Mouse (Mus musculus): ENCODE results near the gene Rcn3. TPM values are rescaled to one million over a fixed set of nuclear protein-coding genes. Genes with fewer than 3 reads are reported as not detected.

The Rcn3 gene
- polyA plus RNA-seq, 1 experiment from 2014 or later = 22.7 TPM

- Histone ChIP-seq H3K36me3 (ENCODE audit: control insufficient read depth, insufficient read depth) (no peaks in the 10 kb centered on the region), H3K4me1 (ENCODE audit: control insufficient read depth, low read depth, low read length) (peaks cover 14% of the 10 kb centered on the region), H3K4me3 (ENCODE audit: low read depth, low read length) (peak overlapping the region; percentile 22), H3K9me3 (replicated peaks; ENCODE audit: control insufficient read depth, low read length) (no peaks in the 10 kb centered on the region), H3K9ac (ENCODE audit: low read depth, low read length) (no peak overlapping the region), H3K27ac (ENCODE audit: low read length) (no peak overlapping the region), H3K4me2 (ENCODE audit: low read depth, low read length) (peak overlapping the region; percentile 44; the same call in 1 of the 2 replicates), H3K27me3 (ENCODE audit: control insufficient read depth, insufficient read depth, low read depth, low read length) (no peaks in the 10 kb centered on the region)
- ATAC-seq (ENCODE audit: low read depth) = peak; percentile 7; the same call in 1 of the 2 replicates
- WGBS (ENCODE audit: insufficient replicate concordance) = 40% methylated on average over 22 of the region's 22 CpGs
These were observed 8.6 kb downstream of the Rcn3 start for GRCm38 (mm10) chr7:45083300-45083890.

GRCm38 (mm10) chr7:45082401-45083299 lies 9.4 kb downstream of the Rcn3 start:
- H3K4me1 ChIP-seq (ENCODE audit: control insufficient read depth, low read depth, low read length) = peaks cover 14% of the 10 kb centered on the region
- no peaks in the 10 kb centered on the region for H3K9me3 ChIP-seq (replicated peaks; ENCODE audit: control insufficient read depth, low read length)
- H3K9ac ChIP-seq (ENCODE audit: low read depth, low read length) = peak overlapping the region; percentile 17; the same call in 1 of the 2 replicates
- ATAC-seq (ENCODE audit: low read depth) = peak; percentile 33
- peak overlapping the region; percentile 22 for H3K4me3 ChIP-seq (ENCODE audit: low read depth, low read length)
- peak overlapping the region; percentile 44 for H3K4me2 ChIP-seq (ENCODE audit: low read depth, low read length)
- no peaks in the 10 kb centered on the region for H3K27me3 ChIP-seq (ENCODE audit: control insufficient read depth, insufficient read depth, low read depth, low read length)
- peak overlapping the region; percentile 58 for H3K27ac ChIP-seq (ENCODE audit: low read length)
- peaks cover 2% of the 10 kb centered on the region for H3K36me3 ChIP-seq (ENCODE audit: control insufficient read depth, insufficient read depth)
- WGBS (ENCODE audit: insufficient replicate concordance) = 14% methylated on average over 25 of the region's 25 CpGs

DNA sequence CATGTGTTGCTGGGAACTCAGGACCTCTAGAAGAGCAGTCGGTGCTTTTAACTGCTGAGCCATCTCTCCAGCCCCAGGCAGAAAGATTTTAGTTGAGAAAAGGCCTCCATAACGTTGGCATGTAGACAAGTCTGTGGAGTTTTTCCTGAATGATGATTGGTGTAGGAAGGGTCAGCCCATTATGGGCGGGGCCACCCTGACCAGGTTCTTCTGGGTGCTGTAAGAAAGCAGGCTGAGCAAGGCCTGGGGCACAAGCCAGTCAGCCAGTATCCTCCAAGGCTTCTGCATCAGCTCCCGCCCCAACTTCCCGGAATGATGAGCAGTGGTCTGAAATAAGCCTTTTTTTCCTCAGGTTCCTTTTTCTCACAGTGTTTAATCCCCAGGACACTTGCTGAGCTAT lies 11.0 kb downstream of the Rcn3 start:
- Histone ChIP-seq H3K27ac (ENCODE audit: low read length) (no peak overlapping the region), H3K4me1 (ENCODE audit: control insufficient read depth, low read depth, low read length) (peaks cover 14% of the 10 kb centered on the region), H3K9ac (ENCODE audit: low read depth, low read length) (no peak overlapping the region), H3K4me2 (ENCODE audit: low read depth, low read length) (no peak overlapping the region), H3K27me3 (ENCODE audit: control insufficient read depth, insufficient read depth, low read depth, low read length) (no peaks in the 10 kb centered on the region), H3K36me3 (ENCODE audit: control insufficient read depth, insufficient read depth) (peaks cover 7% of the 10 kb centered on the region), H3K9me3 (replicated peaks; ENCODE audit: control insufficient read depth, low read length) (no peaks in the 10 kb centered on the region), H3K4me3 (ENCODE audit: low read depth, low read length) (no peak overlapping the region)
- ATAC-seq (ENCODE audit: low read depth) = no peak
- WGBS (ENCODE audit: insufficient replicate concordance) = 60% methylated on average over 5 of the region's 5 CpGs

GRCm38 (mm10) chr7:45079856-45080255 lies 12.2 kb downstream of the Rcn3 start:
- H3K4me3 ChIP-seq (ENCODE audit: low read depth, low read length) = no peak overlapping the region
- ATAC-seq (ENCODE audit: low read depth) = 0 out of 2 replicates have a peak, but pooled peaks have one; percentile 14
- WGBS (ENCODE audit: insufficient replicate concordance) = 1% methylated on average over 10 of the region's 10 CpGs

DNA sequence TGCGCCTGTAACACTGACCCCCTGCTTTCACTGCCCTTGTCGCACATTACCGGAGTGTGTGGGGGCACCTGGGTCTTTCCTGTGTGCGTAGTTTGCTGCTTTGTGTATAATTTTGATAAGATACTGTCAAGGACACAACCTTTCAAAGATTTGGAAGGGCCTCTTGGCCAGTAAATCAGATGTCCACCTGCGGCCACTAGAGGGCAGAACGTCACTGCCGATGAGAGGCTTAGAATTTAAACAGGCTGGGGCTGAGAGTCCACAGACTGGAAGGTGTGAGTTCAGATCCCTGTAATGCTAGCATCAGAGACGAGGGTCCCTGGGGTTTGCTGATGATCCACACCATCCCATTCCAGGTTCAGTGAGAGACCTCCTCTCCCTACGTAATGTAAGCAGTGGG lies 13.5 kb downstream of the Rcn3 start:
- ATAC-seq (ENCODE audit: low read depth) = no peak
- Histone ChIP-seq H3K4me1 (ENCODE audit: control insufficient read depth, low read depth, low read length) (peaks cover 16% of the 10 kb centered on the region), H3K4me3 (ENCODE audit: low read depth, low read length) (no peak overlapping the region), H3K4me2 (ENCODE audit: low read depth, low read length) (no peak overlapping the region), H3K27ac (ENCODE audit: low read length) (no peak overlapping the region), H3K9me3 (replicated peaks; ENCODE audit: control insufficient read depth, low read length) (no peaks in the 10 kb centered on the region), H3K27me3 (ENCODE audit: control insufficient read depth, insufficient read depth, low read depth, low read length) (no peaks in the 10 kb centered on the region), H3K9ac (ENCODE audit: low read depth, low read length) (no peak overlapping the region), H3K36me3 (ENCODE audit: control insufficient read depth, insufficient read depth) (peaks cover 7% of the 10 kb centered on the region)
- 20% methylated on average over 9 of the region's 9 CpGs for WGBS (ENCODE audit: insufficient replicate concordance)

More at GRCm38 (mm10) chr7:45079856-45080255, 12.2 kb downstream of the Rcn3 start:
- H3K4me1 ChIP-seq (ENCODE audit: control insufficient read depth, low read depth, low read length) = peaks cover 16% of the 10 kb centered on the region
- H3K9ac ChIP-seq (ENCODE audit: low read depth, low read length) = no peak overlapping the region
- no peak overlapping the region for H3K4me2 ChIP-seq (ENCODE audit: low read depth, low read length)
- H3K9me3 ChIP-seq (replicated peaks; ENCODE audit: control insufficient read depth, low read length) = no peaks in the 10 kb centered on the region
- H3K27me3 ChIP-seq (ENCODE audit: control insufficient read depth, insufficient read depth, low read depth, low read length) = no peaks in the 10 kb centered on the region
- H3K36me3 ChIP-seq (ENCODE audit: control insufficient read depth, insufficient read depth) = peaks cover 7% of the 10 kb centered on the region
- no peak overlapping the region for H3K27ac ChIP-seq (ENCODE audit: low read length)

DNA sequence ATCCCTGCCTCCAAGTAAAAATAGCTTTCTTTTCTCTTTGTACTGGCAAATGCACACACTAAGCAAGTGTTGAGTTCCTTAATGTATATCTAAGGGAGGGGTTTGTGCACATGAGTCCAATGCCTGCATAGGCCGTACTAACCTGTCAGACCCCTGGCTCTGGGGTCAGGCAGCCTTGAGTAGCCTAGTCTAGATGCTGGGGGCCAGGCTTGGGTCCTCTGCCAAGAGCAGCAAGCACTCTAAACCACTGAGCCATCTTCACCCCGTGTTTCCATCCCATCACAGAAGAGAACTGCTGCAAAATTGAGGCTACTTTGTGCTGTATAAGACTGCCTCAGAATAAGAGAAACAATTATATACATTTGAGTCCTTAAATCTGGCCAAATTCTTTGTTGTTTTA lies 14.2 kb downstream of the Rcn3 start:
- no peak overlapping the region for H3K4me3 ChIP-seq (ENCODE audit: low read depth, low read length)
- no peaks in the 10 kb centered on the region for H3K9me3 ChIP-seq (replicated peaks; ENCODE audit: control insufficient read depth, low read length)
- peaks cover 7% of the 10 kb centered on the region for H3K36me3 ChIP-seq (ENCODE audit: control insufficient read depth, insufficient read depth)
- no peak overlapping the region for H3K4me2 ChIP-seq (ENCODE audit: low read depth, low read length)
- no peak overlapping the region for H3K9ac ChIP-seq (ENCODE audit: low read depth, low read length)
- no peak overlapping the region for H3K27ac ChIP-seq (ENCODE audit: low read length)
- no peak for ATAC-seq (ENCODE audit: low read depth)
- no peaks in the 10 kb centered on the region for H3K27me3 ChIP-seq (ENCODE audit: control insufficient read depth, insufficient read depth, low read depth, low read length)
- peaks cover 13% of the 10 kb centered on the region for H3K4me1 ChIP-seq (ENCODE audit: control insufficient read depth, low read depth, low read length)
- WGBS (ENCODE audit: insufficient replicate concordance) = 76% methylated on average over 2 of the region's 2 CpGs

GRCm38 (mm10) chr7:45077322-45077721 lies 14.7 kb downstream of the Rcn3 start:
- WGBS (ENCODE audit: insufficient replicate concordance) = 87% methylated on average over 14 of the region's 14 CpGs
- H3K27me3 ChIP-seq (ENCODE audit: control insufficient read depth, insufficient read depth, low read depth, low read length) = no peaks in the 10 kb centered on the region
- H3K4me3 ChIP-seq (ENCODE audit: low read depth, low read length) = no peak overlapping the region
- peaks cover 8% of the 10 kb centered on the region for H3K4me1 ChIP-seq (ENCODE audit: control insufficient read depth, low read depth, low read length)
- H3K4me2 ChIP-seq (ENCODE audit: low read depth, low read length) = no peak overlapping the region
- H3K9ac ChIP-seq (ENCODE audit: low read depth, low read length) = no peak overlapping the region
- ATAC-seq (ENCODE audit: low read depth) = no peak
- H3K36me3 ChIP-seq (ENCODE audit: control insufficient read depth, insufficient read depth) = peaks cover 7% of the 10 kb centered on the region
- no peak overlapping the region for H3K27ac ChIP-seq (ENCODE audit: low read length)
- H3K9me3 ChIP-seq (replicated peaks; ENCODE audit: control insufficient read depth, low read length) = no peaks in the 10 kb centered on the region

- Histone ChIP-seq H3K4me3 (ENCODE audit: low read depth, low read length) (no peak overlapping the region), H3K4me1 (ENCODE audit: control insufficient read depth, low read depth, low read length) (peaks cover 5% of the 10 kb centered on the region), H3K9me3 (replicated peaks; ENCODE audit: control insufficient read depth, low read length) (no peaks in the 10 kb centered on the region), H3K9ac (ENCODE audit: low read depth, low read length) (no peak overlapping the region), H3K4me2 (ENCODE audit: low read depth, low read length) (no peak overlapping the region), H3K27ac (ENCODE audit: low read length) (no peak overlapping the region), H3K27me3 (ENCODE audit: control insufficient read depth, insufficient read depth, low read depth, low read length) (no peaks in the 10 kb centered on the region), H3K36me3 (ENCODE audit: control insufficient read depth, insufficient read depth) (peaks cover 7% of the 10 kb centered on the region)
- ATAC-seq (ENCODE audit: low read depth) = no peak
- WGBS (ENCODE audit: insufficient replicate concordance) = 90% methylated on average over 30 of the region's 30 CpGs
These were observed 15.5 kb downstream of the Rcn3 start for GRCm38 (mm10) chr7:45076501-45076900.

DNA sequence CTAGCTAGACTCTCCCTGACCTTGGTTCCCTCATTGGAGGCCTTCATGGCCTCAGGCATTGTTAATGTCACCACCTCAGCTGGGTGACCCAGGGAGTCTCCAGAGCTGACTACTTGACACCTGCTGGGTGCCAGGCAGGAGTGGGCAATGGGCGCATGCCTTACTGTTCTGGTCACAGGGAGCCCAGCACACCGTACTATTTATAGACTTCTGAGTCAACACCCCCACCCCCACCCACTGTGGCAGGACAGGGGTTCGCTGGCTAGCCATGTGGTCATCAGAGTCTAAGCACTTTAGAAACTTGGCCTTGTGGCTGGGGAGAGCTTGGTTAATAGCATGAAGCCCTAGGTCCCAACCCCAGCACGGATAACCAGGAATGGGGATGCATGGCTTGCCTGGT lies 16.6 kb downstream of the Rcn3 start:
- ATAC-seq (ENCODE audit: low read depth) = peak; percentile 47
- 56% methylated on average over 4 of the region's 4 CpGs for WGBS (ENCODE audit: insufficient replicate concordance)
- no peak overlapping the region for H3K9ac ChIP-seq (ENCODE audit: low read depth, low read length)

More for the DNA sequence above, 16.6 kb downstream of the Rcn3 start:
- no peaks in the 10 kb centered on the region for H3K9me3 ChIP-seq (replicated peaks; ENCODE audit: control insufficient read depth, low read length)
- no peak overlapping the region for H3K27ac ChIP-seq (ENCODE audit: low read length)
- H3K4me1 ChIP-seq (ENCODE audit: control insufficient read depth, low read depth, low read length) = peaks cover 5% of the 10 kb centered on the region
- peaks cover 7% of the 10 kb centered on the region for H3K36me3 ChIP-seq (ENCODE audit: control insufficient read depth, insufficient read depth)
- no peak overlapping the region for H3K4me2 ChIP-seq (ENCODE audit: low read depth, low read length)
- no peaks in the 10 kb centered on the region for H3K27me3 ChIP-seq (ENCODE audit: control insufficient read depth, insufficient read depth, low read depth, low read length)
- no peak overlapping the region for H3K4me3 ChIP-seq (ENCODE audit: low read depth, low read length)

All from liver, embryonic 16.5 days (tissue).